Mouse (Mus musculus) MEL (cell line): ENCODE data around the gene Nolc1. TPM values are rescaled to one million over a fixed set of nuclear protein-coding genes. Genes with fewer than 3 reads are reported as not detected.

ENCODE experiments used
- DNase-seq: peaks from one replicate; pipeline ENCODE4 v3.0.0; 2011; ENCODE audit warnings: low read depth, low spot score
- H3K27ac ChIP-seq: 2 replicates; pipeline ENCODE4 v1.5.1; 2012; ENCODE audit warnings: low read depth, mild to moderate bottlenecking, control low read depth, low read length, moderate library complexity; ENCODE audit not compliant: control insufficient read depth
- H3K27me3 ChIP-seq, 2 experiments: fragments of 150-350 bp in 1 of 2; sonication (generic) in 1 of 2; 2 replicates each; pipeline ENCODE4 v1.6.1; 2012; ENCODE audit warnings: low read length in 2 of 2, mild to moderate bottlenecking in 2 of 2, improper control_type of control experiment in 1 of 2, moderate library complexity in 1 of 2; ENCODE audit not compliant: insufficient read depth in 2 of 2, control insufficient read depth in 1 of 2
- H3K36me3 ChIP-seq, 2 experiments: 2 replicates each; pipeline ENCODE4 v1.6.1; 2012 to 2014; ENCODE audit warnings: low read length in 2 of 2, improper control_type of control experiment in 1 of 2, inconsistent platforms in 1 of 2, mild to moderate bottlenecking in 1 of 2; ENCODE audit not compliant: insufficient read depth in 2 of 2, control insufficient read depth in 1 of 2
- H3K4me1 ChIP-seq, 2 experiments: fragments of 150-350 bp in 1 of 2; sonication (generic) in 1 of 2; 2 replicates each; pipeline ENCODE4 v1.6.1; 2012; ENCODE audit warnings: low read length in 2 of 2, improper control_type of control experiment in 1 of 2, mild to moderate bottlenecking in 1 of 2; ENCODE audit not compliant: insufficient read depth in 2 of 2, control insufficient read depth in 1 of 2
- H3K4me3 ChIP-seq, 2 experiments: fragments of 150-350 bp in 1 of 2; sonication (generic) in 1 of 2; 2 replicates each; pipeline ENCODE4 v1.5.1; 2012; ENCODE audit warnings: low read depth in 2 of 2, low read length in 2 of 2, mild to moderate bottlenecking in 2 of 2, moderate library complexity in 2 of 2, control low read depth in 1 of 2, improper control_type of control experiment in 1 of 2; ENCODE audit not compliant: control insufficient read depth in 1 of 2, insufficient read depth in 1 of 2
- H3K79me2 ChIP-seq: 2 replicates; pipeline ENCODE4 v1.6.1; 2012; ENCODE audit warnings: mild to moderate bottlenecking, low read length, moderate library complexity; ENCODE audit not compliant: control insufficient read depth, poor library complexity, insufficient read depth
- H3K9ac ChIP-seq: 2 replicates; pipeline ENCODE4 v1.6.1; 2012; ENCODE audit warnings: low read depth, mild to moderate bottlenecking, control low read depth, low read length, moderate library complexity; ENCODE audit not compliant: control insufficient read depth, poor library complexity, severe bottlenecking
- H3K9me3 ChIP-seq: fragments of 150-350 bp; sonication (generic); replicated peaks from 2 replicates; pipeline ENCODE4 v1.6.1; 2012; ENCODE audit warnings: mild to moderate bottlenecking, low read length, improper control_type of control experiment, moderate library complexity; ENCODE audit not compliant: insufficient read depth
- BHLHE40 ChIP-seq: IDR thresholded peaks from 2 replicates; pipeline ENCODE4 v1.6.1; 2012; ENCODE audit warnings: low read depth, mild to moderate bottlenecking, inconsistent platforms, low read length, improper control_type of control experiment, borderline replicate concordance
- CHD1 ChIP-seq: IDR thresholded peaks from 2 replicates; pipeline ENCODE4 v1.6.1; 2012; ENCODE audit warnings: low read depth, mild to moderate bottlenecking, inconsistent platforms, low read length, improper control_type of control experiment
- CHD2 ChIP-seq: IDR thresholded peaks from 2 replicates; pipeline ENCODE4 v1.6.1; 2011; ENCODE audit warnings: low read length, improper control_type of control experiment
- CTCF ChIP-seq, 3 experiments: IDR thresholded peaks in 2 of 3; conservative IDR thresholded peaks in 1 of 3; 2 replicates each; pipeline ENCODE4 v1.5.1; 2011 to 2012; ENCODE audit warnings: low read length in 3 of 3, low read depth in 2 of 3, mild to moderate bottlenecking in 2 of 3, improper control_type of control experiment in 1 of 3, inconsistent platforms in 1 of 3, mixed read lengths in 1 of 3, moderate library complexity in 1 of 3; ENCODE audit not compliant: control insufficient read depth in 1 of 3, insufficient read depth in 1 of 3, poor library complexity in 1 of 3, severe bottlenecking in 1 of 3
- E2F4 ChIP-seq: IDR thresholded peaks from 2 replicates; pipeline ENCODE4 v1.6.1; 2011; ENCODE audit warnings: low read depth, low read length, improper control_type of control experiment, borderline replicate concordance
- ETS1 ChIP-seq: IDR thresholded peaks from 2 replicates; pipeline ENCODE4 v1.6.1; 2012; ENCODE audit warnings: low read depth, mild to moderate bottlenecking, inconsistent platforms, low read length, improper control_type of control experiment, moderate library complexity
- GABPA ChIP-seq: IDR thresholded peaks from 2 replicates; pipeline ENCODE4 v1.6.1; 2012; ENCODE audit warnings: low read depth, mild to moderate bottlenecking, inconsistent platforms, low read length, improper control_type of control experiment, moderate library complexity
- HCFC1 ChIP-seq: IDR thresholded peaks from 2 replicates; pipeline ENCODE4 v1.6.1; 2012; ENCODE audit warnings: low read depth, mild to moderate bottlenecking, inconsistent platforms, low read length, improper control_type of control experiment, moderate library complexity
- JUND ChIP-seq: IDR thresholded peaks from 2 replicates; pipeline ENCODE4 v1.6.1; 2011; ENCODE audit warnings: low read depth, mild to moderate bottlenecking, improper control_type of control experiment, low read length
- KAT2A ChIP-seq: conservative IDR thresholded peaks from 2 replicates; pipeline ENCODE4 v1.6.1; 2012; ENCODE audit warnings: low read depth, low read length, improper control_type of control experiment, inconsistent platforms
- MAX ChIP-seq: IDR thresholded peaks from 2 replicates; pipeline ENCODE4 v1.6.1; 2011; ENCODE audit warnings: low read length, improper control_type of control experiment
- MAZ ChIP-seq: IDR thresholded peaks from 2 replicates; pipeline ENCODE4 v1.6.1; 2012; ENCODE audit warnings: low read depth, mild to moderate bottlenecking, inconsistent platforms, low read length, improper control_type of control experiment
- MXI1 ChIP-seq: IDR thresholded peaks from 2 replicates; pipeline ENCODE4 v1.6.1; 2011; ENCODE audit warnings: mild to moderate bottlenecking, low read depth, low read length, improper control_type of control experiment
- NELFE ChIP-seq: IDR thresholded peaks from 2 replicates; pipeline ENCODE4 v1.6.1; 2011; ENCODE audit warnings: low read depth, low read length, improper control_type of control experiment
- NRF1 ChIP-seq: IDR thresholded peaks from 2 replicates; pipeline ENCODE4 v1.6.1; 2014; ENCODE audit warnings: low read depth, mild to moderate bottlenecking, inconsistent platforms, low read length, improper control_type of control experiment, moderate library complexity; ENCODE audit not compliant: poor library complexity, insufficient read depth, severe bottlenecking
- POLR2A ChIP-seq, 2 experiments: IDR thresholded peaks; 2 replicates each; pipeline ENCODE4 v1.6.1; 2011 to 2012; ENCODE audit warnings: low read length in 2 of 2, mild to moderate bottlenecking in 2 of 2, control low read depth in 1 of 2, improper control_type of control experiment in 1 of 2, low read depth in 1 of 2, moderate library complexity in 1 of 2; ENCODE audit not compliant: control insufficient read depth in 1 of 2, insufficient read depth in 1 of 2, poor library complexity in 1 of 2
- POLR2AphosphoS5 ChIP-seq: IDR thresholded peaks from 2 replicates; pipeline ENCODE4 v1.6.1; 2012; ENCODE audit warnings: low read depth, borderline replicate concordance, mild to moderate bottlenecking, inconsistent platforms, low read length, moderate library complexity, mixed read lengths
- RCOR1 ChIP-seq: IDR thresholded peaks from 2 replicates; pipeline ENCODE4 v1.6.1; 2012; ENCODE audit warnings: low read depth, mild to moderate bottlenecking, inconsistent platforms, low read length, improper control_type of control experiment
- SMC3 ChIP-seq: IDR thresholded peaks from 2 replicates; pipeline ENCODE4 v1.6.1; 2011; ENCODE audit warnings: low read depth, low read length, improper control_type of control experiment
- TAL1 ChIP-seq: IDR thresholded peaks from 2 replicates; pipeline ENCODE4 v1.6.1; 2012; ENCODE audit warnings: mild to moderate bottlenecking, inconsistent platforms, low read length, moderate library complexity, mixed read lengths
- TBP ChIP-seq: IDR thresholded peaks from 2 replicates; pipeline ENCODE4 v1.8.0; 2011; ENCODE audit warnings: low read depth, low read length, improper control_type of control experiment
- TCF12 ChIP-seq: IDR thresholded peaks from 2 replicates; pipeline ENCODE4 v1.6.1; 2014; ENCODE audit warnings: low read depth, mild to moderate bottlenecking, inconsistent platforms, low read length, improper control_type of control experiment, moderate library complexity
- USF1 ChIP-seq: IDR thresholded peaks from 2 replicates; pipeline ENCODE4 v1.6.1; 2014; ENCODE audit warnings: low read depth, mild to moderate bottlenecking, inconsistent platforms, low read length, improper control_type of control experiment, moderate library complexity
- USF2 ChIP-seq, 2 experiments: IDR thresholded peaks; 2 replicates each; pipeline ENCODE4 v1.6.1; 2011 to 2012; ENCODE audit warnings: improper control_type of control experiment in 2 of 2, low read length in 2 of 2, borderline replicate concordance in 1 of 2, inconsistent platforms in 1 of 2, low read depth in 1 of 2, mild to moderate bottlenecking in 1 of 2; ENCODE audit not compliant: insufficient read depth in 1 of 2
- ZC3H11A ChIP-seq: IDR thresholded peaks from 2 replicates; pipeline ENCODE4 v1.6.1; 2012; ENCODE audit warnings: low read depth, mild to moderate bottlenecking, inconsistent platforms, low read length, improper control_type of control experiment
- ZKSCAN1 ChIP-seq: IDR thresholded peaks from 2 replicates; pipeline ENCODE4 v1.6.1; 2012; ENCODE audit warnings: low read depth, mild to moderate bottlenecking, inconsistent platforms, low read length, improper control_type of control experiment, moderate library complexity
- ZMIZ1 ChIP-seq: IDR thresholded peaks from 2 replicates; pipeline ENCODE4 v1.6.1; 2012; ENCODE audit warnings: low read depth, mild to moderate bottlenecking, inconsistent platforms, low read length, improper control_type of control experiment, moderate library complexity
- ZNF384 ChIP-seq: IDR thresholded peaks from 2 replicates; pipeline ENCODE4 v1.6.1; 2012; ENCODE audit warnings: low read depth, mild to moderate bottlenecking, inconsistent platforms, low read length, improper control_type of control experiment
- polyA plus RNA-seq, 2 experiments: library from polyadenylated mRNA; stranded (reverse) in 1 of 2; unstranded in 1 of 2; fragments of >175 nt in 1 of 2; fragments of >200 nt in 1 of 2; gene quantifications; 2 replicates each; pipeline versions ENCODE4 v1.2.1 to v1.2.4; 2012; ENCODE audit warnings: low replicate concordance in 2 of 2, low read depth in 1 of 2; ENCODE audit not compliant: insufficient read length in 2 of 2, insufficient read depth in 1 of 2, missing spikeins in 1 of 2
- total RNA-seq: library from RNA; depleted of rRNA; stranded (reverse); fragments of 300-350 nt; gene quantifications from 2 replicates; pipeline ENCODE4 v1.2.3, GENCODE M21; 2012

Nolc1 gene
- total and polyA plus RNA-seq, 3 experiments: 213 to 753 (median 294) TPM

GRCm38 (mm10) chr19:46095291-46095690 is 19.6 kb downstream of the Nolc1 start:
- no peaks in the 10 kb centered on the region for H3K36me3 ChIP-seq
- H3K9ac ChIP-seq: no peak overlapping the region
- no peak for DNase-seq
- no peaks in the 10 kb centered on the region for H3K79me2 ChIP-seq
- H3K4me1 ChIP-seq: no peaks in the 10 kb centered on the region
- peaks cover 0 to 2% of the 10 kb centered on the region in 2 experiments; a peak in 3 of 4 replicates for H3K27me3 ChIP-seq
- no peaks in the 10 kb centered on the region for H3K9me3 ChIP-seq
- H3K4me3 ChIP-seq: no peak overlapping the region
- TF ChIP-seq POLR2AphosphoS5: no peak
- H3K27ac ChIP-seq: no peak overlapping the region

- no peaks in the 10 kb centered on the region for H3K36me3 ChIP-seq
- no peak overlapping the region for H3K27ac ChIP-seq
- no peak overlapping the region for H3K9ac ChIP-seq
- H3K4me3 ChIP-seq: no peak overlapping the region
- H3K9me3 ChIP-seq: no peaks in the 10 kb centered on the region
- H3K27me3 ChIP-seq: peaks cover 0 to 2% of the 10 kb centered on the region in 2 experiments; a peak in 3 of 4 replicates
- H3K79me2 ChIP-seq: no peaks in the 10 kb centered on the region
- TF ChIP-seq MAZ (no peak), ETS1 (no peak), ZMIZ1 (no peak), CHD1 (no peak), E2F4 (no peak), TBP (no peak), CTCF (IDR thresholded peaks at IDR 0.05 in 2 of 3, conservative IDR thresholded peaks at IDR 0.05 in 1 of 3; ENCODE audit: control insufficient read depth in 1 of 3, insufficient read depth in 1 of 3, low read depth in 2 of 3, low read length in 3 of 3, poor library complexity in 1 of 3, severe bottlenecking in 1 of 3) (no peak), NELFE (no peak), CHD2 (no peak), RCOR1 (no peak), POLR2A (IDR thresholded peaks at IDR 0.05; ENCODE audit: control insufficient read depth in 1 of 2, insufficient read depth in 1 of 2, low read depth in 1 of 2, low read length in 2 of 2, poor library complexity in 1 of 2) (no peak), MAX (no peak), GABPA (no peak), ZNF384 (no peak), BHLHE40 (no peak)
- H3K4me1 ChIP-seq: no peaks in the 10 kb centered on the region
- DNase-seq: no peak
Observed at GRCm38 (mm10) chr19:46096396-46096795, 20.7 kb downstream of the Nolc1 start.

- Histone ChIP-seq H3K9ac (no peak overlapping the region), H3K79me2 (no peaks in the 10 kb centered on the region), H3K9me3 (no peaks in the 10 kb centered on the region), H3K36me3 (no peaks in the 10 kb centered on the region), H3K4me3 (no peak overlapping the region), H3K27me3 (peaks cover 0 to 4% of the 10 kb centered on the region in 2 experiments; a peak in 3 of 4 replicates), H3K27ac (no peak overlapping the region), H3K4me1 (no peaks in the 10 kb centered on the region)
- DNase-seq: no peak
- TF ChIP-seq MXI1 (no peak), JUND (no peak), POLR2AphosphoS5 (no peak), ZC3H11A (no peak), ZKSCAN1 (no peak), KAT2A (no peak), USF1 (no peak), NRF1 (no peak), HCFC1 (no peak), TAL1 (no peak), TCF12 (no peak), SMC3 (no peak), RCOR1 (no peak), USF2 (IDR thresholded peaks at IDR 0.05; ENCODE audit: borderline replicate concordance in 1 of 2, insufficient read depth in 1 of 2, low read depth in 1 of 2, low read length in 2 of 2) (no peak)
Observed at GRCm38 (mm10) chr19:46099561-46099960, 23.9 kb downstream of the Nolc1 start.
